Mouse (Mus musculus) heart, adult 8-10 months (tissue): ENCODE results near the gene Abcb9. TPM values are rescaled to one million over a fixed set of nuclear protein-coding genes. Genes with fewer than 3 reads are reported as not detected.
"Not testable (repeated sequence)": the region's sequence is repeated elsewhere in the genome, so short reads cannot be mapped to it uniquely, and the experiment has no call there.

Experiments
- DNase-seq: peaks from one replicate; pipeline ENCODE4 v3.0.0; 2022; ENCODE audit warnings: low spot score
- total RNA-seq, 4 experiments: library from RNA; stranded (reverse); gene quantifications; 2 replicates each; pipeline ENCODE4 v1.2.4; 2022

Gene Abcb9
- total RNA-seq, 4 experiments from 2014 or later, result 9.5 to 11.9 (median 11.1) TPM

GRCm38 (mm10) chr5:124059677-124060076, 35.9 kb downstream of the Abcb9 start:
- DNase-seq, result peak; percentile 57

- DNase-seq, result no peak
Observed at GRCm38 (mm10) chr5:124058749-124059148, 36.8 kb downstream of the Abcb9 start.

- DNase-seq, result no peak
Observed at GRCm38 (mm10) chr5:124056956-124057355, 38.6 kb downstream of the Abcb9 start.

- DNase-seq, result no peak
Observed at GRCm38 (mm10) chr5:124056219-124056618, 39.4 kb downstream of the Abcb9 start.

- not testable (repeated sequence) for DNase-seq
Observed at GRCm38 (mm10) chr5:124052641-124053040, 43.0 kb downstream of the Abcb9 start.

- no peak for DNase-seq
Observed at GRCm38 (mm10) chr5:124051899-124052491, 43.6 kb downstream of the Abcb9 start.

- DNase-seq, result no peak
Observed at GRCm38 (mm10) chr5:124050095-124051050, 45.2 kb downstream of the Abcb9 start.

- DNase-seq, result no peak
Observed at GRCm38 (mm10) chr5:124049249-124050045, 46.2 kb downstream of the Abcb9 start.

GRCm38 (mm10) chr5:124046741-124047401, 48.7 kb downstream of the Abcb9 start:
- no peak for DNase-seq

- DNase-seq, result no peak
Observed at GRCm38 (mm10) chr5:124045453-124046010, 50.1 kb downstream of the Abcb9 start.

- no peak for DNase-seq
Observed at GRCm38 (mm10) chr5:124043999-124044398, 51.6 kb downstream of the Abcb9 start.

- peak; percentile 67 for DNase-seq
Observed at GRCm38 (mm10) chr5:124043212-124043978, 52.2 kb downstream of the Abcb9 start.

- DNase-seq, result no peak
Observed at GRCm38 (mm10) chr5:124041097-124041496, 54.5 kb downstream of the Abcb9 start.

- DNase-seq, result no peak
Observed at GRCm38 (mm10) chr5:124039602-124040001, 56.0 kb downstream of the Abcb9 start.

- no peak for DNase-seq
Observed at GRCm38 (mm10) chr5:124036836-124037235, 58.8 kb downstream of the Abcb9 start.

GRCm38 (mm10) chr5:124036341-124036740, 59.3 kb downstream of the Abcb9 start:
- DNase-seq, result no peak

GRCm38 (mm10) chr5:124035806-124036205, 59.8 kb downstream of the Abcb9 start:
- DNase-seq, result no peak

- DNase-seq, result no peak
Observed at GRCm38 (mm10) chr5:124035406-124035805, 60.2 kb downstream of the Abcb9 start.

- no peak for DNase-seq
Observed at GRCm38 (mm10) chr5:124034471-124034870, 61.1 kb downstream of the Abcb9 start.

GRCm38 (mm10) chr5:124032001-124032508, 63.5 kb downstream of the Abcb9 start, which contains the start of gene Vps37b:
TSS of gene Vps37b (minus strand) at chr5:124032270.
- peak; percentile 83 for DNase-seq
